ENCODE assay signal across 14 mouse cellular contexts in the genomic region with DNA sequence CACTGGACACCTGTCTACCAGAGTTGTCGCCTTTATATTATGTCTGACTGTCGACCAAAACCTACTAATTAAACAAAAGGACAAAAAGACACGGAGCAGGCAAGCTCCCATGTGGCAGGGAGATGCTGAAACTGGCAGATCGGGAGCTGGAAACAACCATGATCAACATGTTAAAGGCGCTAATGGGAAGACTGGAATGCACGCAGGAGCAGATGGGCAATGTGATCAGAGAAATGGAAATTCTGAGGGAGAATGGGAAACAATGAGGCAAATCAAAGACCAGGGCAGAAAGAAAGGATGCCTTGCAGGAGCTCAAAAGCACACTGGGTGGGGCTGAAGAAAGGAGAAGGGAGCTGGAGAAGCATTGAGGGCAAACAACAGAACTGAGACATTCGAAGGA. TPM values are rescaled to one million over a fixed set of nuclear protein-coding genes. Genes with fewer than 3 reads are reported as not detected.
DNase-seq lines count a peak whose midpoint lies in the region; ATAC-seq and TF ChIP-seq lines count a peak whose summit lies in the region.
"Had no signal": no experiment of that assay in that cellular context is flagged by ENCODE, and none has a peak within 500 bp of the region (broad histone marks: within the 10 kb centered on the region; RNA-seq: fewer than 3 reads in every experiment).

No protein-coding gene starts in this region.

- no peak for TF ChIP-seq CTCF in gastrocnemius, adult 2 months (IDR thresholded peaks at IDR 0.05)

- no peaks in the 10 kb centered on the region for H3K36me3 ChIP-seq in forebrain, embryonic 12.5 days (replicated peaks)
- H3K36me3 ChIP-seq in hindbrain, embryonic 16.5 days (ENCODE audit: control insufficient read depth, insufficient read depth, low read length), result no peaks in the 10 kb centered on the region

- no peak for ATAC-seq in forebrain, embryonic 12.5 days (ENCODE audit: low FRiP score)
- 0 out of 2 replicates have a peak, but pooled peaks have one; percentile 2 for ATAC-seq in hindbrain, embryonic 16.5 days

- no peak overlapping the region for H3K4me2 ChIP-seq in forebrain, embryonic 12.5 days
- no peak overlapping the region for H3K4me2 ChIP-seq in hindbrain, embryonic 16.5 days (ENCODE audit: low read length)
- H3K4me2 ChIP-seq: lung, embryonic 14.5 days had no signal

- peak overlapping the region; percentile 95 for H3K27ac ChIP-seq in gastrocnemius, adult 2 months
- H3K27ac ChIP-seq in forebrain, embryonic 12.5 days, result peak overlapping the region; percentile 37
- H3K27ac ChIP-seq in hindbrain, embryonic 16.5 days (ENCODE audit: low read depth, low read length), result no peak overlapping the region
- H3K27ac ChIP-seq: heart, adult 2 months; macrophage had no signal

- H3K4me3 ChIP-seq in gastrocnemius, adult 2 months, result no peak overlapping the region
- H3K4me3 ChIP-seq in forebrain, embryonic 12.5 days (replicated peaks), result no peak overlapping the region
- no peak overlapping the region for H3K4me3 ChIP-seq in hindbrain, embryonic 16.5 days (ENCODE audit: low read length)
- H3K4me3 ChIP-seq: heart, adult 2 months had no signal

- DNase-seq in gastrocnemius, adult 2 months, result no peak
- DNase-seq in gastrocnemius, postnatal 10 days, result no peak
- DNase-seq in ES-CJ7 (ENCODE audit: low read depth, low spot score), result peak; percentile 90
- no peak for DNase-seq in c-Kit-positive CD71-positive TER-119-positive erythroid progenitor cells, embryonic 14.5 days (ENCODE audit: low spot score)
- no peak for DNase-seq in layer of hippocampus, adult 9-11 months
- DNase-seq in adrenal gland, postnatal 36 days, result no peak
- DNase-seq: adrenal gland, postnatal 25 days; cerebellum, adult 11 months; heart, adult 2 months; liver; lung, embryonic 14.5 days had no signal

- no peak overlapping the region for H3K9ac ChIP-seq in forebrain, embryonic 12.5 days
- H3K9ac ChIP-seq in hindbrain, embryonic 16.5 days (ENCODE audit: low read depth, low read length), result no peak overlapping the region
- H3K9ac ChIP-seq: lung, embryonic 14.5 days had no signal

- H3K27me3 ChIP-seq in forebrain, embryonic 12.5 days, result no peaks in the 10 kb centered on the region
- no peaks in the 10 kb centered on the region for H3K27me3 ChIP-seq in hindbrain, embryonic 16.5 days (replicated peaks; ENCODE audit: control insufficient read depth, insufficient read depth, low read length)

- intact Hi-C loops in gastrocnemius, adult 2 months (cut with DNase I), result loop anchor here (10.0 kb wide), 1 partner anchor 146 kb away; no protein-coding TSS in a partner anchor

- peaks cover 11% of the 10 kb centered on the region for H3K4me1 ChIP-seq in forebrain, embryonic 12.5 days
- peaks cover 7% of the 10 kb centered on the region for H3K4me1 ChIP-seq in hindbrain, embryonic 16.5 days (ENCODE audit: control insufficient read depth, insufficient read depth, low read depth, low read length)

- no peaks in the 10 kb centered on the region for H3K9me3 ChIP-seq in forebrain, embryonic 12.5 days
- H3K9me3 ChIP-seq in hindbrain, embryonic 16.5 days (ENCODE audit: control insufficient read depth, low read length), result no peaks in the 10 kb centered on the region

- 44% methylated on average over 7 of the region's 7 CpGs for WGBS in forebrain, embryonic 12.5 days
- 26% methylated on average over 7 of the region's 7 CpGs for WGBS in hindbrain, embryonic 16.5 days

RNA-seq across cellular contexts. Expression of gene Camk2b, which starts 27.2 kb away (rescaled TPM):
- 100 to 1,000 TPM; 108 to 128 TPM for total RNA-seq in gastrocnemius, adult 2 months (2021)
- 100 to 1,000 TPM; 188 to 190 TPM for total RNA-seq in gastrocnemius, postnatal 10 days (2021)
- 11.0 and 11.7 TPM in 2 replicates for polyA plus RNA-seq in forebrain, embryonic 12.5 days (2016; fragmentation: Nextera tagmentation; extraction: Ambion mirVana)
- polyA plus RNA-seq in hindbrain, embryonic 16.5 days (2015; fragmentation: Nextera tagmentation; extraction: Ambion mirVana), result 138 and 140 TPM in 2 replicates
- total RNA-seq in adrenal gland, postnatal 36 days (2021), result 10 to 100 TPM in 1 of 2 experiments, 1 to 10 TPM in 1; 7.8 to 14.5 TPM

Comparison
In these comparisons a context has a peak if more than half of its experiments do, and no peak if none do; other contexts are left out.
1. RNA of gene Camk2b, which starts 27.2 kb away (total RNA-seq): 188 to 190 TPM in gastrocnemius, postnatal 10 days and 108 to 128 TPM in gastrocnemius, adult 2 months; 7.8 to 14.5 TPM in adrenal gland, postnatal 36 days; every median in the first group is over 4 times any median in the second.